Mouse (Mus musculus): ENCODE measurements around the gene Utrn.

The Utrn gene

DNA sequence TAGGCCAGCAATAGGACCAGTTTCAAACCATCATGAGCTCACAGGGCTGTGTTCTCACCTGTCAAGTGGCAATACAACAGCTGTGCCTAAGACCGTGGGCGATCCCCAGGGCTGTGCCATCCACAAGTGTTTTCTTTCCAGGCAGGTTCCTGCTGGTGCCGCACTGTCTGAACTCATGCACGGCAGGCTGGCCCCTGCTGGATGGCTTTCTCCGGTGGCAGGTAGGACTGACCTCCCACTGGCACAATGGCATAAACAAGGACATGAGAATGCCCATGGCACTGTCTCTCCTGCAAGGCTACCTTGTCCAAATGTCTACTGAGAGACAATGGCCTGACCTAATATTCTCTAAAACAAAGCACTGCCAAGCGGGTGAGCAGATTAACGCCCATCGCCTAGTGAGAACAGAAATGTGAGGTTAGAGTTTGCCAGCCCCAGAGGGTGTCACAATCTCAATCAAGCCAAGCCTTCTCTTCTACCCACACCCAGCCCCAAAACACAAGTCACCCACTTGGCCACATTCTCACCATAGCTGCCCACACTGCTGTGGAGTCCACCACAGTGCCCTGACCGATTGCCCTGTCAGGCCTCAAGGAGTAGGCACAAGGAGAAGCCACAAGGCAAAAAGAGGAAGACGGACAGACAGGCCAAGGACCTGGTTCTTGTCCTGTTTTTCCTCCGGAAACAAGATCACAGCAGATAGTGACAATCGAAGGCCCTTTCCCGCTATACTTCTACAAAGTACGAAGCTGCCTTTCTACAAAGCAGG, 32.9 kb downstream of the Utrn start:
- DNase-seq (ENCODE audit: low spot score): no peak

DNA sequence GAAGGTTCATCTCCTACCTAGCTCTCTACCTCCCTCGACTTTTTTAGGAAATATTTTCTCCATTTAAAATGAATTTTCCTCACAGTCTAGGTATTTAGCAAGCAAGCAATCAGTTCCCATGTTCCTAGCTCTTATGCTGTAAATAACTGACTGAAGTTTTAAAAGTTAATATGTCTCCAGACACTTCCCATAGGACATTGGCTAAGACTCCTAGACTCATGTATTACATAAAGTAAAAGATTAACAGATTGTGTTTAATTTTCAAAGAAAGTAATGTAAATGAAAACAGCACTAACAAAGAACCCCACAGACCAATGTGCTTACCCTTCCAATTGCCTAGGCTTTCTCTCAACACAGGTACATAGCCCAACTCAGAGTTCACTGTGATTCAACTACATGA, 35.0 kb downstream of the Utrn start:
- no peak for DNase-seq (ENCODE audit: low spot score)

GRCm38 (mm10) chr10:12832163-12832562, 37.0 kb downstream of the Utrn start:
- DNase-seq (ENCODE audit: low spot score): no peak

DNA sequence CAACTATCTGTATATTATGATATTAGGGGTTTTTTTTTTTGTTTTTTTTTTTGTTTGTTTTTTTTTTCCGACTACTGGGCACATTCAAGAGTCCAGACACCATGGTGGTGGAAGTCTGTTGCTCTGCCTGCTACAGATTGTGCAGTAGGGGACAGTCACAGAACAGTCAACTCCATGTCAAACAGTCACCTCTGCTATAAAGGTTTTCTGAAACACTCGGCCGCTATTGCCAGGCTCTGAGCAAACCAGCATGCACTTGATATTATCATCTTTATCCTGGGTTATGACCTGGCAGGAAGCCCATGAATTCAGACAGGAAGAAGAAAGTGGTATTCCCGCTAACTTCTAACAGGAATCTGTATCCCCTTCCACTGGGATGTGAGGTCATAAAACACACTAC, 41.4 kb downstream of the Utrn start:
- DNase-seq (ENCODE audit: low spot score): no peak

DNA sequence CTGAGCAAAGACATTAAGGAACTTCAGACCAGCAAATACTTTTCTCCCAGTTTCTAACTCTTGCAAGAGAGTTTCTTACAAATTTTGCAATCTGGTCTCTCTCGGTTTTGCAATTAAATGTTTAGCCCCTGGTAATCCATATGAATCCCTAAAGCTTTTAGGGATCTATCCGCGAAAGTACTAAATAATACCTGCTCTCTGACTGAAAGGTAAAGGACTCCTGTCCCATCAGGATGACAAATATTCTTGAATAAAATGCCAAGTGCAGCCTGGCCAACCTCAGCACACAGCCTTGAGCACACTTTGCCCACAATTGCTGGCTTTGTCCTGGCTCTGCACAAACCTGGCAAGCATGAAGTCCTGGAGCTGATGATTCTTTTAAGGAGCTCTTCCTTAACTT, 41.9 kb downstream of the Utrn start:
- DNase-seq (ENCODE audit: low spot score): no peak

DNA sequence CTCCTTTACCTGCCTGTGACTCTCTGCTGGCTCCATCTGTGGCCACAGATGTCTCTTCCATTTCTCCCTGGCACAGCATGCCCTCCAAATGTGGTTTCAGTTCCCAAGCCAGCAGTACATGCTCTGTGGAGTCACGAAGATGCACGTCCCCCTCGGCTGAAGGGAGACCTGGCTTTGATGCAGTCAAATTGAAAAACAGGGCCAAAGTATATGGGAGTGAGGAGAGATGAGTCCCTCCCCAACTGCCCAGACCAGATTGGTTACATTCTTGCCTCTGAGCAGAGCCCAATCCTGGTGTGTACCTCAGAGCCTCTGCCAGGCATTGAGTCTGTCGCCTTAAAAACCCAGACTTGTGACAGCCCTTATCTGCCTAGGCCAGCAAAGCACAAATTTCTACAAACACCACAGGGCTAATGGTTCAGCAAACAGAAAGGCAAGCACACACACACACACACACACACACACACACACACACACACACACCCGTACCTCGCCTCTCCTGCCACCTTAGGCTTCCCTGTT, 42.3 kb downstream of the Utrn start:
- no peak for DNase-seq (ENCODE audit: low spot score)

- DNase-seq (ENCODE audit: low spot score): no peak
These were observed 44.8 kb downstream of the Utrn start for GRCm38 (mm10) chr10:12824386-12824785.

DNA sequence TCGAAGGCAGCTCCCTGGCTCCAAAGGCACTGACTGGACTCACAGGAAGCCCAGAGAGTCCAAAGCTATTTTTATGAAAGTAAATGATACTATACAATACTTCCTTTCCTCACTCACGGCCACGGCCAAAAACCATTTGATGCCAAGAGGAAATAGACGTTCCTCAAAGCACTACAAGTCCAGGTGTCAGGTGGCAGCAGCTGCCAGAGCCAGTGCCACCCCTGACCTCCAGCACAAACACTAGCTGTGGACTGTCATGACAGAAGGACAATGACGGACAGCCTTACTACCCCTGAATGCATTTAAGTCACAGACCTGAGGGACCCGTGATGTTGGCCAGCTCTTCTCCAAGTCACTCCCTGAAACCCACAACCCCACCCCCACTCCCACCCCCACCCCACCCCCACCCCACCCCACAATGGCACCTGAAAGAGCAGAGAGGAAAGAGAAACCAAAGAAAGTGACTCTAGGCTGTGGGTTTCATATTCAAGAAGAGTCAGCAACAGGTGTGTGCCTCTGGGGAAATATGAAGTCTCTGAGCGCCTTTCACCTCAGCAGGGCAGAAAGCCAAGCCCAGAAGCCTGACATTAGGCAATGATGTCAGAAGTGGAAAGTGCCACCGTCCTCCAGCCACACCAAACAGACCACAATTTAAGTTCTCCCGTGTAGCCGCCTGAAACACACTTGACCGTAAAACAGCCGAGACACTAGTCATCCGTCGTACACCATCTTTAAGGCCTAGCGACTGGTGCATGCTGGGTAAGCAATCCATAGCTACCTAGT, 45.5 kb downstream of the Utrn start:
- no peak for DNase-seq (ENCODE audit: low spot score)

DNA sequence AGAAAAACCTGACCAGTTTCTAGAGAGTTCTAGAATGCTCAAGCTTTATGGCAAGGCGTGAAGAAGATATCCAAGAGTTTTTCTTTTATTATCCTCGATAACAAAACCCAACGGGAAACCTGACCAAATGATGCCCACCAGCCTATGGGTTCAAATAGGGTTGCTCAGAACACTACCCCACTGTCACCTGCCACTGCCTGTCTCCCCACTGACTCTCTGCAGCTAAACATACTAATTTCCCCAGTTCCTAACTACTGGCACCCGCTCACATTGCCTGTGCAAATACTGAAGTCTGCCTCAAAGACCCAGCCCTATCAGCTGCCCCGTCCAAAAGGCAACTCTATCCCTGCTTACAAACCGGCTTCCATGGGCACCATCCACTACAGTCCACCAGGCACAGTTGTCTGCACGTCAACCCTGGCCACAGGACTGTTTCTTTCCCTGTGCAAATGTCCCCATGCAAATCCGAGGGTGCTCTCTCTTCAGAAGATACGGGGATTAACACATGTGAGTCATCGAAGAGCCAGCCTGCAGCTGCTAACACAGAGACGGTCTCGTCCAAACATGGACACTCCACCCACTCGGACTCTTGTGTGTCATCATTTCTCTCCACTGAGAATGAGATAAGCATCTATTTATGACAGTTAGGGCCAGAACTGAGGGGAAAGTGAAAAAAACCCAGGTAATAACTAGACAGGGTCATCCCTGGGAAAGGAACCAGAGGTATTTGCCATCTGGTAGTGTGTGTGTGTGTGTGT, 48.0 kb downstream of the Utrn start:
- DNase-seq (ENCODE audit: low spot score): peak; percentile 88

DNA sequence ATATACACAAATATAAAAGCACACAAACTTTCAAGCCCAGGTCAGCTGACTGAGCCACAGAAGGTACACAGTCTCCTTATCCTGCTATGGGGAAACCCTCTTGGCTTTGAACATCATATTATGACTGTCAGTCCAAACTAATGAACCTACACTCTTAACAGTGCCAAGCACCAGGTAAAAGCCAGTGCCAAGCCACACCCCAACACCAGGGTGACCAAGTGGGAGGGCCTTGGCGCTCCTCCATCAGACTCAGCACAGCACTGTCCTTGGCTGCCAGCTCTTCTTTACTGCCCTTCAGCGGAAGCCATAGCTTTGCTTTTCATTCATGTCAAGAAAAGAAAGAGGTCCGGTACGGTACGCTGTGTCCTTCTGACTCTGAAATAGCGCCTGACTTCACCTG, 51.8 kb downstream of the Utrn start:
- DNase-seq (ENCODE audit: low spot score): no peak

DNA sequence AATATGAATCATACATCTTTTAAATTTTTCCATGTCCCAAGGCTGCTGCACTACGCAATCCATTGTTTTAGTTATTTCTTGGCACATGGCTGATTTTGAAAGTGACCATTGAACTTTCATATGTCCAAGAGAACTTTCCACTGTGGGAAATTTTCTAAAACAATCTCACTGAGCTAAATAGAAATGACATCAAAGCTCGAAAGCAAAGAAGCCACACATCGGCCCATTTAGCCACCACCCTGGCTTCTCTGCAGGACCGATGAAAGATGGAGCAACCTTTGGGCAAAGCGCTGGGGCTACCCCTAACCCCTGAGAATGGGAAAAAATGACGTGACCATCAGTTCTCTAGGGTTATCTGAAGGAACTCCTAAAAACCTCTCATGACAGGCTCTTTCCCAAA, 52.6 kb downstream of the Utrn start:
- no peak for DNase-seq (ENCODE audit: low spot score)

DNA sequence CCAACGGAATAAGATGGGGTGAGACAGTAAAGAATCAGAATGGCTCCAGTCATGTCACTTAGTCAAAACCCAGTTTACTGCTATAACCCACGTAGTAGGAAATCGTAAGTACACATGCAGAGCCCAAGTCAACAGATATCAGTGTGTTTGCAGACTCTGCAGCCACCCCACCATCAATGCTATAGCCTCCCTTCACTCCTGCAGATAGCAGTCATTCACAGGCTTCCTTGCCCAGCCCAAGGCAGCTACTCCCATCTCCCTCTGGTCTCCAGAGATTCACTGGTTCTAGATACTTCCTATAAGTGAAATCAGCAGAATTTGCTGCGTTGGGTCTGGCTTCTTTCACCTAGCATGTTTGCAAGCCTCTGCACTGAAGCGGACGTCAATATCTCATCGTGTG, 54.8 kb downstream of the Utrn start:
- DNase-seq (ENCODE audit: low spot score): no peak

DNA sequence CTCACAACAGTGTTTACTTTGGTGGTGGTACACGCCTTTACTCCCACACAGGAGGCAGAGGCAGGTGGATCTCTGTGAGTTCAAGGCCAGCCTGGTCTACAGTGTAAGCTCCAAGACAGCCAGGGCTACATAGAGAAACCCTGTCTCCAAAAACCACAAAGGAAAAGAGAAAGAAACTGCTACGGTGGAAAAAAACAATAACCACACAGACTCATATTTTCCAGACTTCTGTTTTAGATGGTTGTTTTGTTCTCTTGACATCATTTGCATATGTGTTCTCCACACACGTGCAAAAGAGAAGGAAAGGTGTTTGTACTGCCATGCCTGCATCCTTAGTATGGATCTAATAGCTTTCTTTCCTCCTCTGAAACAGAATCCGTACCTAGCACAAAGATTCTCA, 55.3 kb downstream of the Utrn start:
- DNase-seq (ENCODE audit: low spot score): no peak

- DNase-seq (ENCODE audit: low spot score): no peak
These were observed 55.9 kb downstream of the Utrn start for GRCm38 (mm10) chr10:12813211-12813811.

DNA sequence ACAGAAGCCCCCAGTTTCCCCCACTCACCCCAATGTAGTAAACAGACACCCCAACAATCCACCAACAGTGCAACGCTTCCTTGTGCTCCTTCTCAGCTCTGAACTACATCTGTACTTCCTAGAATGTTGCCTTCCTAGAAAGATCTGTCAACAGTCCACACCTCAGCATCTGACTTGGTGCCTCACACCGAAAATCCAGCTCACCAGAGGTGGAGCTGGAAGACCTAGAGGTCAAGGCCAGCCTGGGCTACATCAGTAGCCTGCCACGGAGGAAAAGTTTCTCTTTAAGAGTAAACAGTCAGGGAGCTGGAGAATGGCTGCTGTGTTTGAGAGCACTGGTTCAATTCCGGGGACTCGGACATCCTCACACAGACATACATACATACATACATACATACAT, 56.5 kb downstream of the Utrn start:
- no peak for DNase-seq (ENCODE audit: low spot score)

GRCm38 (mm10) chr10:12810816-12811215, 58.3 kb downstream of the Utrn start:
- no peak for DNase-seq (ENCODE audit: low spot score)

DNA sequence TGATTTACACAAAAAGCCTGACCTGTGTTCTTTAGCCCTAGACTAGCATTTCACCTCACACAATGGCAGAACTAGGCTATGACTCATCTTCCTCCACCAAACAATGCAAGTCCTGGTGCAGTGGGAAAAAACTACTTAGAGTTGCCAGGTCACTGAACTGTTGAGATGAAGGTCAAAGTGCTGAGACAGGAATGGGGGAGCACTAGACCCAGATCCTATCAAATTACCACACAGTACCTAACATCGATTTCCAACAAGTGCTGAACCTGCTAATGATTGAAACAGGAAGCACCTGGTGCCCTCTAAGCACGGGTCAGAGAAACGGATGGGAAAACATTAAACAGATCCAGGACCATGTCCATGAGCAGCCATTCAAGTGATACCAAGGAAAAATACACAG, 59.5 kb downstream of the Utrn start:
- no peak for DNase-seq (ENCODE audit: low spot score)

- DNase-seq (ENCODE audit: low spot score): no peak
These were observed 60.7 kb downstream of the Utrn start for GRCm38 (mm10) chr10:12808467-12808866.

DNA sequence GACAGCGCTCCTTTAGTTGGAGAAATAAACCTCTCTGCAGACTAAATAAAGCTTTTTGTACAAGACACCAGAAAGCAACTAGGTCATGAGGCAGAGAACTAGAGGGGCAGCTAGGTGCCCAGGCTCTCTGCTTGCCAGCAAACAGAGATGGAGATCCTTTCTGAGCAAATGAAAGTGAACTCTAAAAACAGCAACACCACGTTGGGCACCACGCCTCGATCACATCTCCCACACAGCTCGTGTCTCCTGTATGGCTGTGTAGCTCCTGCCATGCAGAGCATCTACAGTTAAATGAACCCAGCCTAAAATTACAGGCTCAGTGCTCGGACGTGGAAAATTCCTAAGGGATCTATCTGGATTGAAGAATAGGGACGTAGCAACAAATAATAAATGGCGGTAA, 61.5 kb downstream of the Utrn start:
- DNase-seq (ENCODE audit: low spot score): no peak

GRCm38 (mm10) chr10:12805826-12806225, 63.3 kb downstream of the Utrn start:
- DNase-seq (ENCODE audit: low spot score): no peak

DNA sequence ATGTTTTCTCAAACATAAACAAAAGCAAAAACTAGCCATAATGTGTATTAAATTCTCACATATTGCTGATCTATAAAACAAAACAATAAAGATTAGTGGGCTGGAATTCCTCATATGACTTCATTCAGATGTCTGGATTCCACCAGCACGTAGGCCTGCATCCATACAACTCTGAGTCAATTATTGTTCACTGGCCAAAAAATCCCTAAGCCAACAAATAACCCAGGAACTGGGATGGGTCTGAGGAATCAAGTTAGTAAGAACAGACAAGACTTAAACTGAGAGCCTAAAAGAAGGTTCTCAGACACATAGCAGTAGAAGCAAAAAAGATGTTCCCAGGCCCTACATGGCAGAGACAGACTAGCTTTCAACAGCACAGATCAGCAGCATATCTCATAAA, 65.2 kb downstream of the Utrn start:
- no peak for DNase-seq (ENCODE audit: low spot score)

DNA sequence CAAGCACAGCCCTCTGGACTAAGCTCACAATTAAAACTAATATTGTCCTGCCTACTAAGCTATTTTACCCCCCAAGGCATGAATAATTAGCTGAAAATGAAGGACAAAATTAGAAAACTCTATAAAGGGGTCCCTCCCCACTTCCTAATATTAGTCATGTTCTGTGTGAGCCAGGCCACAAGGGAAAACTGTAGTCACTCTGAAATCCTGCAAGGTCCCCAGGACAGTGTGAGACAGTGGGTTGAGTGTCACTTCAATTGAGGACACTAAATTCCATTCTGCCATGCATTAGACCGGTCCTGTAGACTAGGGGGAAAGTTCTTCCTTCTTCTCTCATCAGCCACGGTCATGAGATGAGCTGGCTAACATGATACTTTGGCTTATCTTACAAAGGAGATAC, 69.7 kb downstream of the Utrn start:
- DNase-seq (ENCODE audit: low spot score): no peak

Data from MN1 (cell line).